Mouse (Mus musculus) heart, adult 2 months (tissue): ENCODE results near the gene Bri3bp.

ENCODE experiments used
- EP300 ChIP-seq: fragments of 200-500 bp; IDR thresholded peaks from 2 replicates; pipeline ENCODE4 v1.6.1; 2011; ENCODE audit warnings: low read depth, low read length, control low read depth; ENCODE audit not compliant: insufficient read depth
- POLR2A ChIP-seq: fragments of 200-500 bp; IDR thresholded peaks from 2 replicates; pipeline ENCODE4 v1.6.1; 2011; ENCODE audit warnings: mild to moderate bottlenecking, low read depth, low read length, control low read depth; ENCODE audit not compliant: insufficient read depth

DNA sequence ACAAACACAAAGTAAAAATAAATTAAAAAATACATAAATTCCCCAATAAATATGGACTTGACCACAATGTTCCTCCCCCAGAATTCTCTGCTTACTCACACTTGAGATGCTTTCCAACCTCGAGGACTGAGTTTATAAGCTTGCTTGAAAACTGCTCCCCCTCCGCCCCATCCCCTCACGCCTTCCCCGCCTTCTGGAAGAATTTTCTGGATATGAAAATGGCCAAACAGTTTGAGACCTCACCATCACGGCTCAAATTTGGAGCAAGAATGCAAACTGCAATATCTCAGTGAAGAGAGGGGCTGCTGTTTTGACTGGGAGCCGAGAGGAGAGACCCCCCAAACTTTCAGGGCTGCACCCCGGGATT lies 36.8 kb upstream of the Bri3bp start:
- TF ChIP-seq EP300 (no peak), POLR2A (no peak)
